21 mouse cellular contexts compared by ENCODE assay signal in genomic region chr10:122672044-122672443, GRCm38 (mm10).
"Had no signal": no experiment of that assay in that cellular context is flagged by ENCODE, and none has a peak within 500 bp of the region (broad histone marks: within the 10 kb centered on the region; RNA-seq: fewer than 3 reads in every experiment).

No protein-coding gene starts in this region.

- DNase-seq: heart, postnatal 10 days; heart, postnatal 14 days; heart, postnatal 36 days; heart, postnatal 4 days; kidney, adult 11 months; kidney, adult 18-20 months; kidney, adult 8-10 months; kidney, adult 9 months; kidney, postnatal 10 days; kidney, postnatal 14 days; kidney, postnatal 25 days; kidney, postnatal 36 days; kidney, postnatal 4 days; layer of hippocampus, adult 9-11 months; layer of hippocampus, postnatal 36 days had no signal

- ATAC-seq: hindbrain, embryonic 16.5 days; hindbrain, postnatal 0 days; inflammation-experienced regulatory T-cells, adult 6 months; intestine, embryonic 15.5 days; intestine, embryonic 16.5 days; intestine, postnatal 0 days had no signal
